Mouse (Mus musculus): ENCODE data around the gene Brd1. TPM values are rescaled to one million over a fixed set of nuclear protein-coding genes. Genes with fewer than 3 reads are reported as not detected.

The Brd1 gene
- polyA plus RNA-seq, 1 experiment from 2014 or later, result 23.6 TPM

DNA sequence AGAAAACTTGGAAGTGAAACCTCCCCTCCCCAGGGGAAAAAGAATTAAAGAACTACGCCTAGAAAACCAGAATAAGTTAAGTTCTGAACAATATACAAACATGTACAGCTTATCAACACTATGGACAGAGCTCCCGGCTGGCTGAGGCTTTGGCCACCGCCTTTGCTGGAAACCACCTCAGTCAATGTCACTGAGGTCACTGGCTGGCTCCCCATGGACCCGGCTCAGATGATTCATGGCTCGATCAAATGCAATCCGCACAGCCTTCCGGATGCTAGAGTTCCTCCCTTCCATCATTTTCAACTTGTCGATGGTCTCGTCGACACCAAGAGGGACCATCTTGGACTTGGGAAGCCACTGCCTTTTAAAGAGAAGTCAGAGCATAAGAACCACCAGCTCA, 45.9 kb downstream of the Brd1 start:
- DNase-seq (ENCODE audit: low spot score), result no peak
- Histone ChIP-seq H3K9ac (ENCODE audit: low read length) (no peak overlapping the region), H3K27me3 (replicated peaks; ENCODE audit: control insufficient read depth, insufficient read depth, low read length) (no peaks in the 10 kb centered on the region), H3K9me3 (ENCODE audit: control insufficient read depth, low read length) (no peaks in the 10 kb centered on the region), H3K27ac (ENCODE audit: low read depth) (no peak overlapping the region), H3K36me3 (ENCODE audit: control insufficient read depth, insufficient read depth, low read length) (peaks cover 73% of the 10 kb centered on the region), H3K4me2 (ENCODE audit: low read length) (no peak overlapping the region), H3K4me3 (ENCODE audit: low read depth, low read length) (no peak overlapping the region), H3K4me1 (replicated peaks; ENCODE audit: control insufficient read depth, insufficient read depth, low read length) (no peaks in the 10 kb centered on the region)
- WGBS, result 94% methylated on average over 10 of the region's 10 CpGs
- ATAC-seq (replicated peaks; ENCODE audit: low FRiP score, low TSS enrichment, low read depth), result no peak

GRCm38 (mm10) chr15:88686725-88687124, 47.3 kb downstream of the Brd1 start:
- H3K27me3 ChIP-seq (replicated peaks; ENCODE audit: control insufficient read depth, insufficient read depth, low read length), result no peaks in the 10 kb centered on the region
- no peak overlapping the region for H3K4me2 ChIP-seq (ENCODE audit: low read length)
- H3K27ac ChIP-seq (ENCODE audit: low read depth), result no peak overlapping the region
- peaks cover 65% of the 10 kb centered on the region for H3K36me3 ChIP-seq (ENCODE audit: control insufficient read depth, insufficient read depth, low read length)
- WGBS, result 91% methylated on average over 5 of the region's 5 CpGs
- no peaks in the 10 kb centered on the region for H3K4me1 ChIP-seq (replicated peaks; ENCODE audit: control insufficient read depth, insufficient read depth, low read length)
- H3K9ac ChIP-seq (ENCODE audit: low read length), result no peak overlapping the region
- no peak overlapping the region for H3K4me3 ChIP-seq (ENCODE audit: low read depth, low read length)
- H3K9me3 ChIP-seq (ENCODE audit: control insufficient read depth, low read length), result no peaks in the 10 kb centered on the region
- DNase-seq (ENCODE audit: low spot score) (no peak), ATAC-seq (replicated peaks; ENCODE audit: low FRiP score, low TSS enrichment, low read depth) (no peak)

GRCm38 (mm10) chr15:88684039-88684438, 50.0 kb downstream of the Brd1 start:
- no peak overlapping the region for H3K4me3 ChIP-seq (ENCODE audit: low read depth, low read length)
- no peaks in the 10 kb centered on the region for H3K9me3 ChIP-seq (ENCODE audit: control insufficient read depth, low read length)
- H3K4me1 ChIP-seq (replicated peaks; ENCODE audit: control insufficient read depth, insufficient read depth, low read length), result no peaks in the 10 kb centered on the region
- H3K27ac ChIP-seq (ENCODE audit: low read depth), result no peak overlapping the region
- H3K27me3 ChIP-seq (replicated peaks; ENCODE audit: control insufficient read depth, insufficient read depth, low read length), result no peaks in the 10 kb centered on the region
- WGBS, result 83% methylated on average over 6 of the region's 6 CpGs
- H3K9ac ChIP-seq (ENCODE audit: low read length), result no peak overlapping the region
- no peak for DNase-seq (ENCODE audit: low spot score)
- ATAC-seq (replicated peaks; ENCODE audit: low FRiP score, low TSS enrichment, low read depth), result no peak
- no peak overlapping the region for H3K4me2 ChIP-seq (ENCODE audit: low read length)
- H3K36me3 ChIP-seq (ENCODE audit: control insufficient read depth, insufficient read depth, low read length), result peaks cover 39% of the 10 kb centered on the region

DNA sequence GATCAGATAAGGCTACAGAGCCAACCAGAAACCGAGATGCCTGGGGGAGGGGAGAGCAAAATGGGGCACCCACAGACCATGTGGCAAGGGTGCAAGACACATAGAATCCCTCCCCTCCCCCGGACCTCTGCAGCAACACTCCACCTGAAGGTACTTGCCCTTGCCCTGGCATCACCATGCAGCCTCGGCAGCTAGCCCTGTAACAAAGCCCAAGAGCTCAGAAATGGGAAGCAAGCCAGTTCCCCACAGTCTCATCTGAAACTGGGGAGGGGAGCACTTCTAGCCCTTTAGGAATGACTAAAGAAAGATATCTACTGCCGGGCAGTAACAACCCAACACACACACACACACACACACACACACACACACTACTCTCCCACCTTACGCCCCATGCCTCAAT, 53.1 kb downstream of the Brd1 start:
- 82% methylated on average over 5 of the region's 5 CpGs for WGBS
- peaks cover 8% of the 10 kb centered on the region; the same call in 1 of the 2 replicates for H3K36me3 ChIP-seq (ENCODE audit: control insufficient read depth, insufficient read depth, low read length)
- no peak overlapping the region for H3K27ac ChIP-seq (ENCODE audit: low read depth)
- H3K9me3 ChIP-seq (ENCODE audit: control insufficient read depth, low read length), result no peaks in the 10 kb centered on the region
- no peaks in the 10 kb centered on the region for H3K27me3 ChIP-seq (replicated peaks; ENCODE audit: control insufficient read depth, insufficient read depth, low read length)
- H3K4me2 ChIP-seq (ENCODE audit: low read length), result no peak overlapping the region
- no peak overlapping the region for H3K9ac ChIP-seq (ENCODE audit: low read length)
- DNase-seq (ENCODE audit: low spot score), result no peak
- no peaks in the 10 kb centered on the region for H3K4me1 ChIP-seq (replicated peaks; ENCODE audit: control insufficient read depth, insufficient read depth, low read length)
- H3K4me3 ChIP-seq (ENCODE audit: low read depth, low read length), result no peak overlapping the region
- ATAC-seq (replicated peaks; ENCODE audit: low FRiP score, low TSS enrichment, low read depth), result no peak

DNA sequence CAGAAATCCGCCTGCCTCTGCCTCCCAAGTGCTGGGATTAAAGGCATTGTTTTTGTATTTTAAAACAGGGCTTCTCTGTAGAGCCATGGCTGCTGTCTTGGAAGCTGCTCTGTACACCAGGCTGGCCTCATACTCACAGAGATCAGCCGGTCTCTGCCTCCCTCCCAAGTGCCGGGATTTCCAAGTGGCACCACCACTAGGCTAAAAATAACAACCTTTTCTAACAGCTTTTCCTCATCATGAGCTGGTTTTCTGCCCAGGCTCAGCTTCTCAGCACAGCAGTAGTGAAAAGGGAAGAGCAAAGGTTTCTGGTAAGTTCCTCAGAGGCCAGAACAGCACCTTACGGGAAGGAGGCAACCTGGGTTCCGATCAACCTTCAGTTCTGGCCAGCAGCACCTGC, 56.5 kb downstream of the Brd1 start:
- H3K27me3 ChIP-seq (replicated peaks; ENCODE audit: control insufficient read depth, insufficient read depth, low read length), result no peaks in the 10 kb centered on the region
- DNase-seq (ENCODE audit: low spot score), result no peak
- H3K4me1 ChIP-seq (replicated peaks; ENCODE audit: control insufficient read depth, insufficient read depth, low read length), result no peaks in the 10 kb centered on the region
- H3K9me3 ChIP-seq (ENCODE audit: control insufficient read depth, low read length), result no peaks in the 10 kb centered on the region
- H3K4me3 ChIP-seq (ENCODE audit: low read depth, low read length), result no peak overlapping the region
- H3K27ac ChIP-seq (ENCODE audit: low read depth), result no peak overlapping the region
- WGBS, result 86% methylated on average over 5 of the region's 5 CpGs
- no peak overlapping the region for H3K4me2 ChIP-seq (ENCODE audit: low read length)
- no peak for ATAC-seq (replicated peaks; ENCODE audit: low FRiP score, low TSS enrichment, low read depth)
- no peaks in the 10 kb centered on the region for H3K36me3 ChIP-seq (ENCODE audit: control insufficient read depth, insufficient read depth, low read length)
- no peak overlapping the region for H3K9ac ChIP-seq (ENCODE audit: low read length)

DNA sequence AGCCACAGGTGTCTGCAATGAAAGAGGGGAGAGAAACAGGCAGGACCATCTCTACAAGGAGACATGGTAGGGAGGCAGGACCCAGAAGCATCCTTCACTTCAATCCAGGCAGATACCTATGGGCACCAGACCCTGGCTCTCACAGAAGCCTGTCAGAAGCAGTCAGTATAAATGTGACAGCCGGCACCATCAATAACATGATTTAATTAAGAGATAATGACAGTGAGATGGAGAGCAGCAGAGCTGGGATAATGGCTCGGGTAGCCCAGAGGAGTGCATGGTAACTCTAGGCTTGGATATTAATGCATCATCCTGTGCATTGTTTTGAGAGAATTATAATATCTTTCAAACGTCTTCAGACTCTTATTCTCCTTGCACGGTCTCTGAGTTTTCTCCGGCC, 58.0 kb downstream of the Brd1 start:
- no peaks in the 10 kb centered on the region for H3K27me3 ChIP-seq (replicated peaks; ENCODE audit: control insufficient read depth, insufficient read depth, low read length)
- no peak for DNase-seq (ENCODE audit: low spot score)
- H3K4me2 ChIP-seq (ENCODE audit: low read length), result no peak overlapping the region
- no peaks in the 10 kb centered on the region for H3K4me1 ChIP-seq (replicated peaks; ENCODE audit: control insufficient read depth, insufficient read depth, low read length)
- no peak overlapping the region for H3K9ac ChIP-seq (ENCODE audit: low read length)
- no peak overlapping the region for H3K4me3 ChIP-seq (ENCODE audit: low read depth, low read length)
- no peaks in the 10 kb centered on the region for H3K9me3 ChIP-seq (ENCODE audit: control insufficient read depth, low read length)
- WGBS, result 75% methylated on average over 5 of the region's 5 CpGs
- H3K27ac ChIP-seq (ENCODE audit: low read depth), result no peak overlapping the region
- no peak for ATAC-seq (replicated peaks; ENCODE audit: low FRiP score, low TSS enrichment, low read depth)
- H3K36me3 ChIP-seq (ENCODE audit: control insufficient read depth, insufficient read depth, low read length), result no peaks in the 10 kb centered on the region

DNA sequence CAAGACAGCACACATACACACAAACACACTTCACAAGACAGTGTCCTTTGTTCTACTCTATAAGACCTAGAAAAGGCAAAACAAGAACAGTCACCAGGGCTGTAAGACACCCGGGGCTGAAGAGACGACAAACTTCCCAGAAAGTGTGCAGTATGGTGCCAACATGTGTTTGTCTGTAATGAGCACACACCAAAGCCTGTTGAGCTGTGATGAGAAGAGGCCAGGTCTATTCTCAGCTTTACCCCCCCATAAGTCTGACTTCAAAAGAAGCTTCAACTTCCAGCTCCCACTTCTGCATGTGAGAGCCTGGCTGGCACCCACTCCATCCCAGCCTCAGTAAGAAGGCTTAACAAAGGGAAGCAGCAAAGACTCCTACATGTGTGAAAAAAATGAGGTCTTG, 65.3 kb downstream of the Brd1 start:
- WGBS, result 76% methylated on average over 2 of the region's 2 CpGs
- no peaks in the 10 kb centered on the region for H3K4me1 ChIP-seq (replicated peaks; ENCODE audit: control insufficient read depth, insufficient read depth, low read length)
- ATAC-seq (replicated peaks; ENCODE audit: low FRiP score, low TSS enrichment, low read depth) (no peak), DNase-seq (ENCODE audit: low spot score) (no peak)
- no peak overlapping the region for H3K27ac ChIP-seq (ENCODE audit: low read depth)
- no peak overlapping the region for H3K4me3 ChIP-seq (ENCODE audit: low read depth, low read length)
- no peaks in the 10 kb centered on the region for H3K36me3 ChIP-seq (ENCODE audit: control insufficient read depth, insufficient read depth, low read length)
- H3K9ac ChIP-seq (ENCODE audit: low read length), result no peak overlapping the region
- no peaks in the 10 kb centered on the region for H3K9me3 ChIP-seq (ENCODE audit: control insufficient read depth, low read length)
- H3K4me2 ChIP-seq (ENCODE audit: low read length), result no peak overlapping the region
- H3K27me3 ChIP-seq (replicated peaks; ENCODE audit: control insufficient read depth, insufficient read depth, low read length), result no peaks in the 10 kb centered on the region

- WGBS, result 82% methylated on average over 3 of the region's 3 CpGs
- Histone ChIP-seq H3K9me3 (ENCODE audit: control insufficient read depth, low read length) (no peaks in the 10 kb centered on the region), H3K9ac (ENCODE audit: low read length) (no peak overlapping the region), H3K27ac (ENCODE audit: low read depth) (no peak overlapping the region), H3K4me3 (ENCODE audit: low read depth, low read length) (no peak overlapping the region), H3K27me3 (replicated peaks; ENCODE audit: control insufficient read depth, insufficient read depth, low read length) (no peaks in the 10 kb centered on the region; the same call in 1 of the 2 replicates), H3K4me1 (replicated peaks; ENCODE audit: control insufficient read depth, insufficient read depth, low read length) (no peaks in the 10 kb centered on the region), H3K36me3 (ENCODE audit: control insufficient read depth, insufficient read depth, low read length) (no peaks in the 10 kb centered on the region), H3K4me2 (ENCODE audit: low read length) (no peak overlapping the region)
- DNase-seq (ENCODE audit: low spot score) (no peak), ATAC-seq (replicated peaks; ENCODE audit: low FRiP score, low TSS enrichment, low read depth) (no peak)
Measured at GRCm38 (mm10) chr15:88667653-88668052, 66.4 kb downstream of the Brd1 start.

GRCm38 (mm10) chr15:88665846-88666245, 68.2 kb downstream of the Brd1 start:
- Histone ChIP-seq H3K4me3 (ENCODE audit: low read depth, low read length) (no peak overlapping the region), H3K9me3 (ENCODE audit: control insufficient read depth, low read length) (no peaks in the 10 kb centered on the region), H3K36me3 (ENCODE audit: control insufficient read depth, insufficient read depth, low read length) (no peaks in the 10 kb centered on the region), H3K27me3 (replicated peaks; ENCODE audit: control insufficient read depth, insufficient read depth, low read length) (peaks cover 3% of the 10 kb centered on the region; the same call in 1 of the 2 replicates), H3K4me1 (replicated peaks; ENCODE audit: control insufficient read depth, insufficient read depth, low read length) (no peaks in the 10 kb centered on the region), H3K27ac (ENCODE audit: low read depth) (no peak overlapping the region), H3K4me2 (ENCODE audit: low read length) (no peak overlapping the region), H3K9ac (ENCODE audit: low read length) (no peak overlapping the region)
- 76% methylated on average over 4 of the region's 4 CpGs for WGBS
- no peak for ATAC-seq (replicated peaks; ENCODE audit: low FRiP score, low TSS enrichment, low read depth)
- DNase-seq (ENCODE audit: low spot score), result no peak
